Mouse (Mus musculus): ENCODE measurements at regions not wholly inside any gene's neighbourhood (a gene's known extent, or its start where the extent isn't known, plus 50 kb on each side); places are given as distances from the start of the nearest gene placed in this dataset.

DNA sequence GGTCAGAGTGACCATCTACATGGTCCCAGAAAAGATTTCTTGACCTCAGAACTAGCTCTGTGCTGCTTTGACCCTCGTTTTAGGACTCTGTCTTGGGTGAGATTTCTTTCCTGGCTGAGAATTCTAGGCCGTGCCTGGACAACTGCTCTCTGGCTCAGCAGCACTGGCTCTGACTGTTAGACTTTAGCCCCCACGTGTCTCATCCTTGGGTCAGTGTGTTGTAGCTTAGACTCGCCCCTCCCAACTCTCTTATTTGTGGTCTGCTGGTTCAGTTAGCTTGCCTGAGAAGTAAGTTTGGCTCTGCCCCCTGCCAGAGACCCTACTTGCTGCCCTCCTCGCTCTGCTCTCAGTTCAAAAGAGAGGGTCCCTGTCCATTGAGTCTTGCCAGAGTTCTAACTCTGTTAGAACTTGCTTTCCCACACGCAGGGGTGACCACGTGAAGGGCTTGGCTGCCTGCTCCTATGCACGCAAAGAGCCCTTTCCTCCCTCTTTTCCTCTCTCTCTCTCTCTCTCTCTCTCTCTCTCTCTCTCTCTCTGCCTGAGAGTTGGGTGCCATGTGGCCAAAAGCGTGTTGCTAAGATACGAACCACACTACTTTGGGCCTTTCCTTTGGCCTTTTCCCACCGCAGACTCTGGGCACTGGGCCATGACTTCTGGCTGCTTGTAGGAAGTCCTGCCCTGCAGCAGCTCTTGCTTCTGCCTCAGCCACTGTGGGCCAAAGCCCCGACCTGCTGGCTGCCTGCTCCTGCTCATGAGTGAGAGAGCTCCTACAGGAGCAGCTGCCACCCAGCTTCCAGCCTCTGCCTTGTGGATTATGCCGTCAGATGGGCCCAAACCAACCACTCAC, 344.2 kb upstream of the Amot start:
- peak; percentile 29 for DNase-seq

DNA sequence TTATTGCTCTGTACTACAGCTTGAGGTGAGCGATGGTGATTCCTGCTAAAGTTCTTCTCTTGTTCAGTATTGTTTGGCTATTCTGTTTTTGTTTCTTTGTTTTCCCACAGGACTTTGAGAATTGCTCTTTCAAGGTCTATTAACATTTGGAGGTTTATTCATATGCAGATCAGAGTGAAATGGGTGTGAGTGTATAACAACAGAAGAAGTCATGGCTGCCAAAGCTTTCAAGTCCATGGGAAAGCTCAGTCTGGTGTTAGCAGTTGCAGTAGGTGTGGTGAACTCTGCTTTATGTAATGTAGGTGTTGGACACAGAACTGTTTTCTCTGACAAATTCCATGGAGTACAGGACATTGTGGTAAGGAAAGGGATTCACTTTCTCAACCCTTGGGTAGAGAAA, 328.1 kb upstream of the Amot start:
- DNase-seq, result no peak

DNA sequence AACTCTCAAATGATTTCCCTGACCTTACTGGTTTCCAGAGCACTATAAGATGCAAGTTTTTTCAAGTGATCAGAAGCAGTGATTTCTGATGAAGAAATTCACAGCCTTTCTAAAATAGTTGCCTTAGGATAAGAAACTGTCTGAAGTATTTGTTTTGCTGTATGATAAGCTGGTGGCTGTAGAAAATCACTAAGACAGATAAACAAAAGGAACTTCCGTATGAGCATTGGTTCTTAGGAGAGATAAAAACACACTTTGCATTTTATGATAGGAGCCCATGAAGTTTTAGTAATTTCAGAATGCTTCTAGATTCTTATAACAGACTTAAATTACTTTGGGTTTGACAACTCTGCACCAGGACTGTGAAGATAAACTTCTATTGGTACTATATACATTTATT, 308.0 kb upstream of the Amot start:
- DNase-seq, result no peak
